Mouse (Mus musculus): ENCODE data around the gene Usp9x. TPM values are rescaled to one million over a fixed set of nuclear protein-coding genes. Genes with fewer than 3 reads are reported as not detected.

Usp9x gene
- 100 to 1,000 TPM; 141 to 212 (median 167) TPM for total RNA-seq (2022)

DNA sequence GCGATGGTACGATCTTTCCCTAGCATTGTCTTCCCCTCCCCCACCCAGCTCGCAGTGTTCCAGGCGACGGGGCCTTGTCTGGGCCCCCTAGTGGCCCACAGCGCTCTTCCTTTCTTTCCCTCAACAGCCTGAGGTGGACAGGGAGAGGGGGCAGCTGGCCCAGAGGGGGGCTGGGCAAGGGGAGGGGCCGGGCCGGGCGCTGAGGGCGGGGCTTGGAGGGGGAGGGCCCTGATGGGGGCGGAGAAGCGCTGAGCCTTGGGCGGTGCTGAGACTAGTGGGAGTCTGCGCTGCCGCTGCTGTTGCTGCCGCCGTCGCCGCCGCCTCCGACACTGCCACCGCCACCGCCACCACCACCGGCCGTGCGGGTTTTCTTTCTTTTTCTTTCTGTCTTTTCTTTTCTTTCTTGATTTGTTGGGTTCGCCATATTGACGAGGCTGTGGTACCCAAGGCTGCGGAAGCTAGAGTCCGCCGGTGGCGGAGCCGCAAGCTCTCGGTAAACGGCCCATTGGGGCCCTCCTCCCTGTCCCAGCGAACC lies at the start of gene Usp9x:
Gene Usp9x, plus strand, starts transcription at position 258 of the 535 bp plus-strand sequence.
- peak; percentile 72 to 84 for DNase-seq (ENCODE audit: low spot score in 2 of 2)

DNA sequence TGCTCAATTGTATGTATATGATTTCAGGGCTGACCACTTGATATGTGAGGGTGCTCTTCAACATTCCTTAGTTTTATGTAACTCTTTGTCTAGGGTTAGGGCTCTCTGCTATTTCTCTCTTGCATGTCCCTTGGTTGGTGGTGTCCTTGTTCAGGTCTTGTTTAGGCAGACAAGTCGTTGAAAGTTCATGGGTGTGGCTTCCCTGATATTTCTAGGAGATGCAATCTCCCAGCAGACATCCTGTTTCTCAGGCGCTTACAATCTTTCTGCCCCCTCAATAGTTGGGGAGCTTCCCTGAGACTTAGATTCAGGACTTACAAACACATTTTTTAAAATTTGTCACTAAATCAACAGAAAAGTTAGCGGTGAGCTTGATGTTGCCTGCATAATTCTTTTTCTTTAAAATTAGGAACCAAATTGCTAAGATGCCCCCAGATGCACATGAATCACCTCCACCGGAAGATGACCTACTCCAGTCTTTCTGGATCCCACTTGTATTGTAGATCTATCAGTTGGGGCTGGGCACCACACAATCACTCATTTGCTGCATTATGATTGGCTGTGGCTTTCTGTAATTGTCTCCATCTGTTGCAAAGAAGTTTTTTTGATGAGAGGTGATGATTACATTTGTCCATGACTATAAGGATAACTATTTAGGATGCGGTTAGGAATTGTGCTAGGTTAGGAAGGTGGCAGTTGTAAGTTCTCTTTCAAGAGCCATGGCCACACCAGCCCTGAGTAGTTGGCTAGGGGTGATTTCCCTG lies 48.6 kb upstream of the Usp9x start:
- no peak for DNase-seq (ENCODE audit: low spot score in 2 of 2)

DNA sequence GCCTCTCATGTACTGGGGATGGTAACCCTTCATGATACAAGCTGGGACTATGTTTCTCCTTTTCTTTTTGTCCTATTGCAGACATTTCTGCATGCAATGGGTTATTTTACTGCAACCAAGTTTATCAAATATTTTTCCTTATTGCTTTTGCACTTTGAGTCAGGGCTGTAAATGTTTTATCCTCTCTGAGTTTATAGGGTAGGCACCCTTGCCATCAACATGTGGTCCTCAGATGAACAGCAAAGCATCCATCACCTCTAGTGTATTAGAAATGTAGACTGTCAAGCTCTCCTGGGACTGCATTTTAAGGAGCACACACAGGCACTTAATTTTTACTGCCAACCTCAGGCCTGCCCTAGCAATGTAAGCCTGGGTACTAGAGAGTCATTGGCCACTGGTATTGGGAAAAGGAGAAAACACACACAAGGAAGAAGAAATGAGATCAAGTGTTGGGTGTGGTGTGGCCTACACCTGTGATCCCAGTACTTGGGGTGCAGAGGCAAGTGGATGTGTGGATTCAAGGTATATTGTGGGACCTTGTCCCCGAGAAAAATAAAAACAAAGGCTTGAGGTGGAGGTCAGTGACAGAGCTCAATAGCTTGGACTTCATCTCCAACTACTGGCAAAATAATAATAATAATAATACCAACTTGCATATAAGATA lies 46.6 kb upstream of the Usp9x start:
- no peak for DNase-seq (ENCODE audit: low spot score in 2 of 2)

DNA sequence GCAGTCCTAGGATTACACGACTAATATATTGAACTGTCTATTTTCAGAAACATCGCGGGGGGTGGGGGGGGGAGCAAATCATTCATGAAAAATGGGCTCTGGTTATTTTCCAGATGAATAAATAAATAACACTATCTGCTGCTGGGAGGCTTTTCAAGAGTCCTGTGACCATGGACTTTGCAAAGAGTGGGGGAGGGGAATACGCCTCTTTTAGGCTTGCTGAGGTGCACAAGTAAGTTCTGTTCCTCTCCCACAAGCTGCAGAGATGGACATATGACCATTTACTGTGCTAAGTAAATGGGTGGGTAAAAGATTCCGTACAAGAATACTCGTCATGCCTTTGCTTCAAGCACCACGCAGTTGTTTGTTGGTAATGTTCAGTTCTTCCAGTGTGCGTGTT lies 46.0 kb upstream of the Usp9x start:
- DNase-seq (ENCODE audit: low spot score in 2 of 2) = no peak

DNA sequence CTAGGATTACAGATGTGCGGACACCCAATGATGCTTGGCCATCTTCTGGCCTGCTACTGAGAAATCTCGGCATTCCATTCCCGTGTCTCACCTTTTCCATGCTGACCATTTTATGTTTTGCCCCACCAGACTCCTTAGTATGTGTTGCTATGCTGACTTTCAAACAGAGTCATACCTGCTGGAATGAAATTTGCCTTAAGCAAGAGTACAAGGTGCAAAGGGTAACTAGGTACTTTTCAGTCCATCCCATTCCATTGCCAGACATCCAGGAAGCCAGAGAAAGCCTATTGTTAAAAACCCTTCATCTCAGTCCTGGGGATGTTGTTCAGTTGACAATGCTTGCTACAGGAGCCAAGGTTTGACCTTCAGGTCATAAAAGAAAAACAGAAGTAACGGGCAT lies 43.1 kb upstream of the Usp9x start:
- no peak for DNase-seq (ENCODE audit: low spot score in 2 of 2)

DNA sequence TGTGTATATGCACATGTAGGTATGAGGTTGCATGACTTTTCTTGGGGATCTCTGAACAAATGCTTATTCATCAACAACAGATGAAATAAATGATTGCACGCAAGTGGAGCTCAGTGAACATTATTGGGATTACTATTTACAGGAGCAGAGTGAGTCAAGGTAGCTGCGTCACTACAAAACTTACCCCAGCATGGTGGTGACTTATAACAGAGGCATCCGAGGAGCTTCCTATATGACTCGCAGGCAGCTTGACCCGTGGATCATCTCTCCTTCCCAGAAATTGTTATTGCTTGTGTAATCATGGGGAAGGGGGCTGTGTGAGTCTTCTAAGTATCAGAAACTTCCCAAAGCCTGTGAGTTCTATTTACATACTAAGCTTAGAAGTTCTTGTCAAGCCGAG lies 41.3 kb upstream of the Usp9x start:
- DNase-seq (ENCODE audit: low spot score in 2 of 2) = no peak

DNA sequence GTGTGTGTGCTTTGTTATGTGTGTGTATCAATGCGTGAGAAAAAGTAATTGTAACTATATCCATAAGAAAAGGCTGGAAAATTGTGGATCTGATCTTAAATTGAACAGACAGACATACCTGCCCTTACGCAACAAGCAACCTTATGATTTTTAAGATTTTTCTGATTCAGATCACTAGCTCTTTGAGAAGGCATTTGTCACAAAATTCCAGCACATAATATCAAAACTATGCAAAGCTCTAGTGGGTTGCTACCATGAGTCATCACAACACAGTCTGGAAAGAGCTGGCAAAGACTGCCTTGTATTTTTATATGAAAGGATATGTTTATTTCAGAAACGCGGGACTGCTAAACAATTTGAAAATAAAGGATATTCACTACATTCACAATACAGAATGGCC lies 34.2 kb upstream of the Usp9x start:
- DNase-seq (ENCODE audit: low spot score in 2 of 2) = no peak

DNA sequence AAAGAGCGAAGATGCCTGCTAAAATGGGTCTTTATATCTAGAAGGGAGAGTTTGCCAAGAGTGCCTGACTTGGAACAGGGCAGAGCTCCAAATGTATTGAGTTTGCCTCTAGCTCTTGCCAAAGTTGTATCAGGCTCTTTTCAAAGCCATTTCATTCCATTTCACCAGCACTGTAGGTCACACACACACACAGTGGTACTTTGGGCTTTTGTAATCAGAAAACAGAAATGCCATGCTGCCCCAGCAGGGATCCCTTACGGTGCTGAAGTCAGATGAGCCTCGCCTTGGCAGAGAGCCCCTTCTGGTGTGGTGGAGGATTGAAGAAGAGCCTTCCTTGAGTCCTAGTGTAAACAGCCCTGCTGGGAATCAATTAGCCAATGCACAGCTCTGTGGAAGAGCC lies 32.1 kb upstream of the Usp9x start:
- peak in 1 of 2 experiments; percentile 16 for DNase-seq (ENCODE audit: low spot score in 2 of 2)

DNA sequence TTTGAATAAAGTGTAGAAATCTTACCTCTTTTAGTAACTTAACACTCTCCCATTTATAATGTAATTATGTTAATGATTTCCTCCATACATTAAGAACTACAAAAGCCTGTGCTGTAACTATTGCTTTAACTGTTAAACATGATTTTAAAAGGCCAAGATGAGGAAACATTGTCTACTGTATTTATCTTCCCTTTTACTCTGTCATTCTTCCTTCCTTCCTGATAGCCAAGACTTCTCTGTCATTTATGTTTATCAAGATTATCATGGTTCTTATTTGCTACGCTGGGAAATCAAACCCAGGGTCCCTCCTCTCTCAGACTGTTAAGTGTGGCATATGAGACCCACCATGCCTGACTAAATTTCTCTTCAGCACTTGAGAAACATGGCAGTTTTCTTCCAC lies 30.9 kb upstream of the Usp9x start:
- DNase-seq (ENCODE audit: low spot score in 2 of 2) = no peak

DNA sequence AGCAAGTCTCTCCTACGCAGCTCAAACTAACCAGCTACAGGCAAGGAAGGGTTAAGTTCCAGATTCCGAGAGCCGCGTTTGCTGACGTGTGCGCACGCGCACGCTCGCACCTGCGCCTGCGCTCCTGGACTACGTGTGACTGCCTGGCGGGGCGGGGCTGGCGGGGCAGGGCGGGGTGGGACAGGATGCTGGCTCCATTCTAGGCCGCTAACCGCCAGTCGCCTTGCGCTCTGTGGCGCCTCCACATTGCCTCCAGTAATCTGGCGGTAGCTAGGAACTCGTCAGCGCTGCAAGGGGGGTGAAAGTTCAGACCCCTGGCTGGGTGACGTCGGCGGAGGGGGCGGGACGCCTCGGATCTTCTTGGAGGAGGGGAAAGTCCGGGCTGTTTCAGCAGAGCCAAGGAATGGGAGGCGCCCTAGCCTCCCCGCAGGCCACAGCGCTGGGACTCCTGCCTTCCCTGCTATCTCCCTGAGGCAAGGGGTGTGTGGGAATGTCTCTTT lies 29.6 kb upstream of the Usp9x start:
- peak; percentile 88 to 91 for DNase-seq (ENCODE audit: low spot score in 2 of 2)

DNA sequence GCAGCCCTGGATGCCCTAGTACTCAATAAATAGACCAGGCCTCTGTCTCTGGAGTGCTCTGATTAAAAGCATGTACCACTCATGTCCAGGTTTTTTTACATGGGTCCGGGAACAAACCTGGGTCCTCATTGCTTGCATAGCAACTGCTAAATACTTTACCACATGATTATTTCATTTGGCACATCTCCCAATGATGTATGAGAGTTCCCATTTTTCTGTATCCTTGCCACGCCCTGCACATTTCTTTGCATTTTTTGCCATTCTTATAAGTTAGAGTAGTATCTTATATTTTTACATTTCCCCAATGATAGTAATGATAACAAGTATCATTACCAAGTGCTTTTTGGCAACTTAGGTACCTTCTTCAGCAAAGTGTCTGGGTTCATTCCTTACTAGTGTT lies 27.5 kb upstream of the Usp9x start:
- no peak for DNase-seq (ENCODE audit: low spot score in 2 of 2)

DNA sequence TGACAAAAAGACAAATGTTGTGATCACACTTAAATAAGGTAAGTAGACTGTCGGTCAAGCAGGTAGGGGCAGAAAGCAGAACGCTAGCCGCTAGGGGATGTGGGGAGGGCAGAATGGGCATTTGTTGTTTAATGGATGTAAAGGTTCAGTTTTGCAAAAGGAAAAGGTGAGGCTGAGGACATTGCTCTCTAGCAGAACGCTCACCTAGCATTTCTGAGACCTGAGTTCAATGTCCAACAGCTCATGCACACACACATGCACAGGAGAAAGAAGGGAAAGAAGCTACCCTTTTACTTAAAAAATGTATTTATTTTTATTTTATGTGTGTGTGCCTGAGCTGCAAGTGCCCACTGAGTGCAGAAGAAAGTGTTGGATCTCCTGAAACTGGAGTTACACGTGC lies 26.6 kb upstream of the Usp9x start:
- DNase-seq (ENCODE audit: low spot score in 2 of 2) = no peak

DNA sequence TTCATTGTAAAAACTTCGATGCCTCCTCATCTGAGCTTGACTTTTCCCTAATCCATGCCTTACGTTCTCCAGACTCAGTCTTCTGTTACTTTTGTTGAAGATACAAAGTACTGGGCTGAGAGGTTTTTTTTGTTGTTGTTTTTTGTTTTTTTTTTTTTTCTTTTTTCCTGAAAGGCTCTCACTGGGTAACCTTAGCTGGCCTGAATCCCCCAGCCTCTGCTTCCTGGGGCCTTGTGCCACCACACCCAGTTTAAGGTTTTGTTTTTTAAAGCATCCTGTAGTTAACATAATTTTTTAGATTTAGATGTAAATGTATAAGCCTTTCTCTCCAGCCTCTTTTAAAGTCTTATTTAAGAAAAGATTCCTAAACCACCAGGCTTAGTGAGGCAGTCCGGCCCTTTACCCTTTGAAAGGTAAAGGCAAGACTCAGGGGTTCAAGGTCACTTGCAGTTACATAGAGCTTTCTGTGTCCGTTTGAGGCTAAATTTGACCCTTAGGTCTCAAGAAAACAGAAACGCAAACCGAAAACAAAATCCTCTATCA lies 24.3 kb upstream of the Usp9x start:
- no peak for DNase-seq (ENCODE audit: low spot score in 2 of 2)

DNA sequence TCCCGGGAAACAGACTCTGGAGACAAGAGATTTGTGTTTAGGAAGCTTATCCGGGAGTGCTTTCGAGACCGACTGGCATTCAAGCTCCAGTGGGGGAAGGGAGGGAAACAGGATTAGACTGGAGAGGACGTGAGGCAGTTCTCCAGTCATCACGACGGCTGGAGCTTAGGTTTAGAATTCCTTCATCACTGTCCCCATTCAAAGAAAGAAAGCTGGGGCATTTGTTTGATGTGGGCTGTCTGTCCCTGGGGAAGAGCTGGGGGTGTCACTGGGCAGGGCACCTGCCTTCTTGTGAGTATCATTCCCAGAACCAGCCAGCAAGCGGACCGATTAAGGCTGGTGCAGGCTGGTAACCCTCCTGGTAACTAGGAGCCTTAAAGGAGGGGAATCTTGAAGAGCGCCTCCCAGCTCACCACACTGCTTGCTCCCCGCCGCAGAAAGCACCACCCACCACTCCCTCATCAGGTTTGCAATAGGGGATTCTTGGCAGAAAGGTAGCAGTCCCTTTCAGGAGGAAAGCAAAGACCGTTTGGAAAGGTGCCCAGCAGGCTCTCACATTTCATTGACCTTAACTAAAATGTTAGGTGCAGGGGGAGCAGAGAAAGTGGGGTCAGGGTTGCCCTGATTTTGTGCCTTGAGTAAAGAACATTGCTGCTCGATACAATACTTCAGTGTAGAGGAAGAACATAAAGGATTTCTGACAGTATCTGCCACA lies 23.5 kb upstream of the Usp9x start:
- DNase-seq (ENCODE audit: low spot score in 2 of 2) = peak in 1 of 2 experiments; percentile 30

DNA sequence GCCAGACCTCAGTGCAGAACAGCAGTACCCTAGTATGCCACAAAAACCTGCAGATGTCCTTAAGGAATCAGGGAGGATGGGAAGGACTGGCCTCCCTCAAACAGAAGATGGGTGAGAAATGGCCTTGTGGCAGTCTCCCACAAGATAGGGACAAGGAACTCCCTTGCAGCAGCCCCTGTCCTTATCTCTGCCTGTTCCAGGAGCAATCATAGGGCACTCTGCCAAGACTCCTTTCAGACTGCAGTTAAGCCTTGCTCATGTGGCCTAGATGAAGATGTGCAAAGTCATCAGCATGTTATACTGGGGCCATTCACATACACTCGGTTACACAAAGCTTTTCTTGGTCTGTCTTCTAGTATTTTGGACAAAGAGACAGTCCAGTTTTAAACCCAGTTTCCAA lies 16.7 kb upstream of the Usp9x start:
- no peak for DNase-seq (ENCODE audit: low spot score in 2 of 2)

DNA sequence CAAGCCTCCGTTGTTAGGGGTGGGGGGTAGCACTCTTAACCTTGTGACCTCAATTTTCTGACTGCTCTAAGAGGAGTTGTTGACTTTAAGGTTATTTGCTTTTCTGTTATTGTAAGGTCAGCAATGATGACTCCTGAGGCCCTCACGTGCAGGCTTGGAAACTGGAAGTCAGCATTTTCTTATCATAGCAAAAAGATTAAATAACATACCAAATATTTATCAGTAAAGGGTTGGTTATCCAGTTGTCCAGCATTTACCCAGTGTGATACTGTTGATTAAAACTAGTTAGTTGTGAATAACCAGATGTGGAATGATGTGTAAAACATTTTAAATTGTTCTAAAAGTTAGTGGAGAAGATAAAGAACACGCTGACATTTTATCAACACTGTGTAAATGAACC lies 9.3 kb upstream of the Usp9x start:
- no peak for DNase-seq (ENCODE audit: low spot score in 2 of 2)

DNA sequence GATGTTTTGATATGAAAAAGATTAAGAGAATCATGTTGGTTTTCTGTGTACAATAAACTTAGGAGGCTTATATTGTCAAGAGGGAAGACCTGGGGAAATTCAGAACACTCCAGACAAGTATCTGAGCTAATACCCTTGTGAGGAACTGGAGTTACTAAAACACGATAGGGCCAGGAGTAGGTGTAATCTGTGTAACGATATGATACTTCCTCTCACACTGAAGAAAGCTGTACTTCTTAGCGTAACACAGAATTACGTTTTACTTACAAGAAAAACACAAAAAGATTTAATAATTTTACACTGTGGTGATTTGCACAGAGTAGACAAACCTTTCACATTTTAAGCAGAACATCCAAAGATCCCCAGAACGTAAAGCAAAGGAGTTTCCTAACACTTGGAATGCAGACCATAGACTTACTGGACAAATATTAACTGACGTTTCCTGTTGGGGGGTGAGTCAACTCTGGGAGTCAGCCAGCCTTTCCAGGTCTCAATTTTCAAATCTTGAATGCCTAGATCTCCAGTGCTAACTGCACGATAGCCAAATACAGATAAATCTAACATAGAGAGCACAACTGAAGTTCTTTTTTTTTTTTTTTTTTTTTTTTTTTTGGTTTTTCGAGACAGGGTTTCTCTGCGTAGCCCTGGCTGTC lies 6.9 kb upstream of the Usp9x start:
- no peak for DNase-seq (ENCODE audit: low spot score in 2 of 2)

DNA sequence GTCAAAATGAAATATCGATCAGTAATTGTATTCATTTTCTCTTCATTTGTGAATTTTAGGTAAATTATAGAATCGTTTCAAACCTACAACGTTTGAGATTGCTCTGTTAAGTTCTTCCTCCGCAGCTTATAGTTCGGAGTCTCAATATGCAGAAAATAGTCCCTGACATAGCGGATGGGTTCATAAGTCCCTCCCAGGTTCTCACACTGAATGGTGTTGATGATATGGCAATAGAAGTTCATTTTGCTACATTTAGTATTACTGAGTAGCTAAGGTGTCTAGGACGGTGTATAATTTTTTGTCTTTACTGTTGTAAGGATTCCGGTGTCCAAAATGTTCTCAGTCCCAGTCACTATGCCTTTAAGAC lies 1.1 kb upstream of the Usp9x start:
- DNase-seq (ENCODE audit: low spot score in 2 of 2) = no peak

DNA sequence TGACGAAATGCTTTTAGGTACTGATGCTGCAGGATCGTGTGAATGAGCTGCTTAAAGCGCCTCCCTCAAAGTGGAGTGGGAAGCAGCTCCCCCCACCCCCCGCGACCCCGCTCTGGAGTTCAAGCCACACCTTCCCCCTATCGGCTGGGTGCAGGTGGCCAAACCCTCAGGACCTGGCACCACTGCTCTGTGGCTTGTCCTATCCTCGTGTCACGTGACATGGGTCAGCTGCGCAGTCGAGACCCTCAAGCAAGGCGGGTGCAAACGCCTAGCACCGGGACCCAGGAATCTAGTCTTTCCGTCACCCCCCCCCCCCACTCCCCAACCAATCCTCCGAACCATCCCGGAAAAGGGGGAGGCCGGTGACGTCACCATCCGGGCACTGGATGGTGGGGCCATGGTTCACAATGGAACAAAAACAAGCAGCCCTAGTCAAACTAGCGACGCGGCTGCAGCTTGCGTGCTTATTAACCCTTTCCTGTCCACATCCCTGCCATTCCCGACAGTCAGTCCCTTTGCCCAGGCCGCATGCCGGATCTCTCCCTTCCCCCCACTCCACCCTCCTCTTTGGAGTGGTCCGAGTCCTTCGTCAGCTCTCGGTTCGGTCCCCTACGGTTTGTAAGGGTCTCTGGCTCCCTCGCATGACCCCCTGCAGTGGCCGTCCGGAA lies 591 bp upstream of the Usp9x start:
- peak; percentile 76 to 82 for DNase-seq (ENCODE audit: low spot score in 2 of 2)

DNA sequence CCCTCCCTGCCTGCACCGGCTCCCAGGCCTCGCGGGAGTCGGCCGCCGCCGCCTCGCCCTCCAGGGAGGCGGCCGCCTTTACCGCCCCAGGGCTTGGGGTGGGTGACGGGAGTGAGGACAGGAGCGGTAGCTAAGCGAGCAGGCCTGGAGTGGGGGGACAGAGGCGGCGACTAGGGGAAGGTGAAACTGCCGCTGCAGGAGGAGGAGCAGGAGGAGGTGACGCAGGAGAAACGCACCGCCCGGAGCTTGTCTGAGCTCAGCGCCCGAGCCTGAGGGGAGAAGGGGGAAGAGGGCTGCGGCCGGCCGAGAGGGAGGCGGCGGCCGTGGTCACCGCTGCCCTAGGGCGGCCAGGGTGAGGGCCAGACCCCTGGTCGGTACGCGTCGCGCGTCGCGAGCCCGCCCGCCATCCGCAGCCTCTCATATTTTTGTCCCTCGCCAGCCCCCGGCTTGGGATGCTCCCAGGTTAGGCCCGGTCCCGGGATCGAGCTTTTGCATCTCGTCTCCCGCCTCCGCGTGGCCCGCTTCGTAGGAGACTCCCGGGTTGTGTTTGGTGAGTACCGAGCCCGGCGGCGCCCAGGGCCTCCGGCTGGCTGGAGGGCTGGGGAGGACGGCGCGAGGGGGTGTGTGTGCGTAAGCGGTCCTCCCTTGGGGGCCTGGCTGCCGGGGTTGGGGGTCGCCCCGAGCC lies 620 bp downstream of the Usp9x start:
- DNase-seq (ENCODE audit: low spot score in 2 of 2) = peak; percentile 24 to 37

Data from gastrocnemius, adult 8-10 months (tissue).